In the genomic region with DNA sequence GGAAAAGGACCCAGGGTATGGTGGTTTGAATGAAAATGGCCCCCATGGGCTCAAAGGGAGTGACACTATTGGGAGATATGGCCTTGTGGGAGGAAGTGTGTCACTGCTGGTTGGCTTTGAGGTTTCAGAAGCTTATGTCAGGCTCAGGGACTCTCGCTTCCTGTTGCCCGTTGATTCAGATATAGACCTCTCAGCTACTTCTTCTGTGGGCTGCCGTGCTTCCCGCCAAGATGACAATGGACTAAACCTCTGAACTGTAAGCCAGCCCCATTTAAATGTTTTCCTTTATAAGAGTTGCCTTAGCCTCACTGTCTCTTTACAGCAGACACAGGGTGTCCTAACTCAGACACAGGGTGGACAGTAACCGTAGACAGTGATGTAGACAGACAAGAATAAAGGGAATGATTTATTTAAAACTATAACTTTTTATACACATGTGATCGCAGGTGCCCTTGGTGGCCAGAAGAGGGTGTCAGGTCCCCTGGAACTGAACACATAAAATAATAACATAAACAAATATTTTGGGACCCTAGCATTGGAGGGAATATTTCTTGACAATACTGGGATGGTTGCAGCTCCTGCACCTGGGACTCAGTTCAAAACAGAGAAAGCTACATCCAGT, we compare ENCODE assay signal across 10 mouse cellular contexts. TPM values are rescaled to one million over a fixed set of nuclear protein-coding genes. Genes with fewer than 3 reads are reported as not detected.
DNase-seq lines count a peak whose midpoint lies in the region; ATAC-seq and TF ChIP-seq lines count a peak whose summit lies in the region.
"Had no signal": no experiment of that assay in that cellular context is flagged by ENCODE, and none has a peak within 500 bp of the region (broad histone marks: within the 10 kb centered on the region; RNA-seq: fewer than 3 reads in every experiment).

A gene (plus strand): TSS at position 178 of the 622 bp plus-strand sequence.

- no peaks in the 10 kb centered on the region for H3K27me3 ChIP-seq in heart, embryonic 12.5 days (replicated peaks)
- H3K27me3 ChIP-seq in midbrain, postnatal 0 days (ENCODE audit: insufficient read depth, low read length) = no peaks in the 10 kb centered on the region
- H3K27me3 ChIP-seq: hindbrain, embryonic 15.5 days; Patski had no signal

- peaks cover 1% of the 10 kb centered on the region; the same call in 1 of the 2 replicates for H3K9me3 ChIP-seq in heart, embryonic 12.5 days (replicated peaks)
- no peaks in the 10 kb centered on the region for H3K9me3 ChIP-seq in midbrain, postnatal 0 days (ENCODE audit: low read length)
- H3K9me3 ChIP-seq: hindbrain, embryonic 15.5 days had no signal

- no peak within 1 kb of the TSS for H3K27ac ChIP-seq in heart, embryonic 12.5 days (ENCODE audit: poor library complexity, severe bottlenecking)
- H3K27ac ChIP-seq in midbrain, postnatal 0 days (ENCODE audit: low read depth, low read length) = no peak within 1 kb of the TSS
- H3K27ac ChIP-seq: hindbrain, embryonic 15.5 days had no signal

- H3K36me3 ChIP-seq in heart, embryonic 12.5 days = no peaks in the 10 kb centered on the region
- H3K36me3 ChIP-seq in midbrain, postnatal 0 days (ENCODE audit: insufficient read depth, low read length) = no peaks in the 10 kb centered on the region
- H3K36me3 ChIP-seq: hindbrain, embryonic 15.5 days had no signal

- WGBS in heart, embryonic 12.5 days = 61% methylated on average over 6 of the region's 6 CpGs
- 71% methylated on average over 6 of the region's 6 CpGs for WGBS in midbrain, postnatal 0 days

- H3K4me3 ChIP-seq in heart, embryonic 12.5 days = no peak within 1 kb of the TSS
- no peak within 1 kb of the TSS for H3K4me3 ChIP-seq in midbrain, postnatal 0 days (ENCODE audit: low read depth, low read length)
- H3K4me3 ChIP-seq: hindbrain, embryonic 15.5 days had no signal

- no peak for ATAC-seq in heart, embryonic 12.5 days (ENCODE audit: insufficient number of reproducible peaks, low FRiP score)
- ATAC-seq in inflammation-experienced regulatory T-cells, adult 6 months = peak; percentile 86
- ATAC-seq in midbrain, postnatal 0 days (ENCODE audit: low FRiP score) = no peak
- ATAC-seq: Patski had no signal

- H3K9ac ChIP-seq in heart, embryonic 12.5 days = peak within 1 kb of the TSS; percentile 15; the same call in 1 of the 2 replicates
- H3K9ac ChIP-seq in midbrain, postnatal 0 days (replicated peaks; ENCODE audit: low read length, poor library complexity, severe bottlenecking) = no peak within 1 kb of the TSS
- H3K9ac ChIP-seq: hindbrain, embryonic 15.5 days had no signal

- no peak within 1 kb of the TSS for H3K4me2 ChIP-seq in heart, embryonic 12.5 days
- H3K4me2 ChIP-seq in midbrain, postnatal 0 days (ENCODE audit: low read depth, low read length, poor library complexity, severe bottlenecking) = no peak within 1 kb of the TSS
- H3K4me2 ChIP-seq: hindbrain, embryonic 15.5 days had no signal

- peaks cover 16% of the 10 kb centered on the region for H3K4me1 ChIP-seq in heart, embryonic 12.5 days (replicated peaks)
- no peaks in the 10 kb centered on the region for H3K4me1 ChIP-seq in midbrain, postnatal 0 days (ENCODE audit: insufficient read depth, low read length)

- intact Hi-C loops in heart, postnatal 10 days (cut with DNase I) = no loop called here

- DNase-seq in heart, postnatal 10 days = no peak
- DNase-seq in T-cell, adult 2 months (ENCODE audit: low spot score) = peak; percentile 68
- no peak for DNase-seq in midbrain, postnatal 0 days (ENCODE audit: low spot score)
- no peak for DNase-seq in frontal cortex, adult 2 months (ENCODE audit: extremely low spot score in 1 of 2, low spot score in 1 of 2)
- no peak for DNase-seq in retina, embryonic 14.5 days (ENCODE audit: low spot score)
- DNase-seq in gastrocnemius, postnatal 4 days (ENCODE audit: low spot score in 2 of 2) = no peak

- peak; percentile 57 for TF ChIP-seq CTCF in midbrain, postnatal 0 days (IDR thresholded peaks at IDR 0.05)

RNA-seq across cellular contexts. Expression of the gene that starts here (rescaled TPM):
- 2.3 and 2.7 TPM in 2 replicates for polyA plus RNA-seq in heart, embryonic 12.5 days (2016; fragmentation: Nextera tagmentation; extraction: Ambion mirVana)
- total RNA-seq in heart, postnatal 10 days (2021) = 1 to 10 TPM; 1.7 to 2.1 TPM
- polyA plus RNA-seq in inflammation-experienced regulatory T-cells, adult 6 months (2017; shearing (Covaris generic)) = 100 to 1,000 TPM; 106 to 181 (median 125) TPM
- total RNA-seq in midbrain, postnatal 0 days (2014; rRNA removed) = 1.8 and 2.9 TPM in 2 replicates
- polyA plus RNA-seq in midbrain, postnatal 0 days (2015; fragmentation: Nextera tagmentation; extraction: Ambion mirVana) = 0.59 and 1.5 TPM in 2 replicates
- 3.2 and 5.2 TPM in 2 replicates for polyA plus RNA-seq in frontal cortex, adult 2 months (2012; rRNA removed)
- total RNA-seq in gastrocnemius, postnatal 4 days (2021) = 1 to 10 TPM; 4.1 to 4.6 TPM

Comparison
In these comparisons a context has a peak if more than half of its experiments do, and no peak if none do; other contexts are left out.
1. RNA of the gene that starts here (polyA plus RNA-seq): 106 to 181 TPM in inflammation-experienced regulatory T-cells, adult 6 months; 3.2 to 5.2 TPM in frontal cortex, adult 2 months, 2.3 to 2.7 TPM in heart, embryonic 12.5 days and 0.59 to 1.5 TPM in midbrain, postnatal 0 days; every median in the first group is over 10 times any median in the second.